Mouse (Mus musculus) splenic B cell, adult 2 months (primary cell): ENCODE results near the gene Baiap2l2.
A peak's percentile ranks its signal among the peaks of the same experiment; 100 is the strongest.

Experiments
- DNase-seq: peaks from one replicate; pipeline ENCODE4 v3.0.0-alpha.2; 2011; ENCODE audit warnings: low read depth, low spot score
- H3K27me3 ChIP-seq: 2 replicates; pipeline ENCODE4 v1.6.1; 2012; ENCODE audit warnings: mild to moderate bottlenecking, low read length, moderate library complexity, mixed read lengths; ENCODE audit not compliant: control insufficient read depth, poor library complexity, insufficient read depth, severe bottlenecking
- H3K36me3 ChIP-seq: 2 replicates; pipeline ENCODE4 v1.6.1; 2012; ENCODE audit warnings: mild to moderate bottlenecking, low read length, moderate library complexity, mixed read lengths; ENCODE audit not compliant: control insufficient read depth, poor library complexity, insufficient read depth, severe bottlenecking

Gene Baiap2l2

DNA sequence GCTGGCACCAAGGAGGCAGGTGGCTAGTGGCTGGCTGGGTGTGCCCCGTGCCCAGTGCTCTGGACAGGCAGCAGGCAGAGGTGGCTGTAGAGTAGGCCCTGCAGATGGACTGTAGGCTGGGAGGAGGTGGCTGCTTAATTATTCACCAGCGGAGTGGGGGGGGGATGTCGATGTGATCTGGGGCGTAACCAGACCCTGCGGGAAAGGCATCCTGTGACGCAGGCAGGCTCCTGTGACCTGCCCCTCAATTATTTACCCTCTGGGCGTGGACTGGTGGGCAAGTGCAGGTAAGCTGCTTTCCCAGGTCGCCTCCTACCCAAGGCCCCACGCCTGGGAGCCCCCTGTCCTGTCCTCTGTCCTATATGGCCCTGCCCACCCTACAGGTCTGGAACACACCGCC lies at the start of gene Baiap2l2:
Gene Baiap2l2, minus strand, starts transcription at position 139 of the 400 bp plus-strand sequence.
- Histone ChIP-seq H3K36me3 (no peaks in the 10 kb centered on the region), H3K27me3 (no peaks in the 10 kb centered on the region)
- no peak for DNase-seq

DNA sequence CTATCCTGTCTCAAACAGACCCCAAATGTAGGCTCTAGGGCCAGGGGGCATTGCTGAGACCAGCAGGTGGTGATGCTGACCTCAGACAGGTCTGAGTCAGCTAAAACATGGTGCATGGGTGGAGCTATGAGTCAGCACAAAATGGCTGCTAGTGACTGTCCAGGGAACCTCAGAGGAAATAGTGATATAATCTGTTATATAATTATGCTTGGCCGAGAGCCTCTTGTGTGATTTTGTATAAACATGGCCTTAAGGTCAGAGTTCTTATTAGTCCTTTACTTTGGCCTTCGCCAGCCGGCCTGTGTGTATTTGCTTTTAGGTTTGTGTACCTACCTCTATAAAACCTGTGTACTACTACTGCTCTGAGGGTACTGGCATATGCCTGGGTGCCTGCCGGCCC lies 48.1 kb upstream of the Baiap2l2 start:
- Histone ChIP-seq H3K36me3 (no peaks in the 10 kb centered on the region), H3K27me3 (no peaks in the 10 kb centered on the region)
- no peak for DNase-seq

GRCm38 (mm10) chr15:79330521-79330920 lies 45.2 kb upstream of the Baiap2l2 start:
- H3K27me3 ChIP-seq = no peaks in the 10 kb centered on the region
- no peak for DNase-seq
- H3K36me3 ChIP-seq = no peaks in the 10 kb centered on the region

- peak; percentile 34 for DNase-seq
- no peaks in the 10 kb centered on the region for H3K27me3 ChIP-seq
- H3K36me3 ChIP-seq = no peaks in the 10 kb centered on the region
Observed at GRCm38 (mm10) chr15:79329979-79330363, 44.6 kb upstream of the Baiap2l2 start.

DNA sequence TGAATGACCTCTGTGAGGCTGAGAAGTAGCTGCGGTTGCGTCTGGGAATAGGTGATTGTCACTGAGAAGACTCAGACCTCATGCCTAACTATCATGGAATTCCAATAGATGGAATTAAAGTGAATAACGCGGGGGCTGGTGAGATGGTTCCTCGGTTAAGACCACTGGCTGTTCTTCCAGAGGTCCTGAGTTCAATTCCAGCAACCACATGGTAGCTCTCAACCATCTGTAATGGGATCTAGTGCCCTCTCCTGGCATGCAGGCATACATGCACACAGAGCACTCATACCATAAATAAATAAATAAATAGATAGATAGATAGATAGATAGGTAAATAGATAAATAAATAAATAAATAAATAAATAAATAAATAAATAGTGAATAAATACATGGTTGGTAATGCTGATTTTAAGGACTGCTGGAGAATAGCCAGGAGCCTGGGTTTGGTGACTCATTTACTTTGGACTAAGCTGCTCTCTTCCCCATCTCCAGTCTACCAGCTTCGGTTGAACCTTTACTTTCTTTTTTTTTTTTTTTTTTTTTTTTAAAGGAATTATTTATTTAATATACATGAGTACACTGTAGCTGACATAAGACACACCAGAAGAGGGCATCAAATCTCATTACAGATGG lies 44.1 kb upstream of the Baiap2l2 start:
- H3K36me3 ChIP-seq = no peaks in the 10 kb centered on the region
- no peaks in the 10 kb centered on the region for H3K27me3 ChIP-seq
- no peak for DNase-seq

DNA sequence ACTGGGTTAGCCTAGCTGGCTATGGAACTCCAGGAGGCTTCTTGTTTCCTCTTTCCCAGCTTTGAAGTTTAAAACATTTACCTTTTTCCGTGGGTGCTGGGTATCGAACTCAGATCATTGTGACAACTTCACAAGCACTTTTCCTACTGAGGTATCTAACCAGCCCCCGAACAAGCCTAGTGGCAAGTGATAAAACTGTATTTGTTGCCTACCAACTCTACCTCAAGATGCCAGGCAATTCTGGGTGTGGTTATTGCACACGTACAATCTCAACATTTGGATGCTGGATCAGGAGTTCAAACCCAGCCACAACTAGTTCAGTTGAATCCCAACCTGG lies 43.6 kb upstream of the Baiap2l2 start:
- no peaks in the 10 kb centered on the region for H3K36me3 ChIP-seq
- no peaks in the 10 kb centered on the region for H3K27me3 ChIP-seq
- DNase-seq = peak; percentile 38

- Histone ChIP-seq H3K27me3 (no peaks in the 10 kb centered on the region), H3K36me3 (no peaks in the 10 kb centered on the region)
- DNase-seq = peak; percentile 98
Observed at GRCm38 (mm10) chr15:79328058-79328938, 43.0 kb upstream of the Baiap2l2 start, which contains the start of gene Pla2g6. TSS of gene Pla2g6 (minus strand) at chr15:79328390.

DNA sequence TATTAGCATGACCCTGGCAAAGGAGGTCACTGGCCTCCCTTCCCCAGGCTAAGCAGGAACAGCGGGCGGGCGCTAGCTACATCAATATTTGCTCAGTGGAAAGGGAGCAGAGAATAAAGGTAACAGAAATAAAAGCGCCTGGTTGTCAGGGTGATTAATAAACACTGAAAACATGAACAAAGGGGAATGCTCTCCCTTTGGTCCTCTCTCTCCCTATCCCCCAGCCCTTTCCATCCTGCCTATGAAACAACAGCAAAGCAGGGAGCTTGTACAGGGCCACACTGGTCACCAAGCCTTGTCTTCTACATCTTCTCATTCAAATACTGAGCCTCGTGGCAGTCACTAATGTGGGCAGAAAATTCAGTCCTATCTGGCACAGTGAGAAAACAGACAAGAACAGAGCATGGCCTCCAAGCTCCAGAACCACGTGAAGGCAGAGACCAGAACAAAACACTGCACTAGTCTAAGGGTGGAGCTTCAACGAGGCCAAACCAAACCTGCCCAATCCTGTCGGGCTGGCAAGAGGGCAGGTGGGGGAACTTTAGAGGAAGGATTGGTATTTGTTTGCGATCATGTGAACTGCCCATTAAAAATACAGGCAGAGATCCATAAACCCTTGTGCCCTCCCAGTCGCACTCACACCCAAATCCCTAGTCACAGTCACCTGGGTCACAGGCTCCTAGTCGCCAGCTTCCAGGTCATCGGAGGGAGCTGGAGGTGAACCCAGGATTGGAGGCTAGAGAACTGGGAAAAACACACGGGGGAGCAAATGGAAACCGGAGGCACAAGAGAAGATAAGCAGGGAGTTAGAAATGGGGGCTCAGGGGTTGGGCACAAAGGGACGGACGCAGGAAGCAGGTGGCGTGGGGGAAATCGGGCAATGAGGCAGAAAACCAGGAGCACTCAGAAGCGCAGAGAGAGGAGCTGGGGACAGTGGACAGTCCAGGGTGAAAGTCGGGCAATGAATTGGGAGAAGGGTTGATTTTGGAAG lies 41.9 kb upstream of the Baiap2l2 start:
- H3K27me3 ChIP-seq = no peaks in the 10 kb centered on the region
- DNase-seq = peak; percentile 80
- H3K36me3 ChIP-seq = no peaks in the 10 kb centered on the region

- no peaks in the 10 kb centered on the region for H3K36me3 ChIP-seq
- no peaks in the 10 kb centered on the region for H3K27me3 ChIP-seq
- DNase-seq = peak; percentile 56
Observed at GRCm38 (mm10) chr15:79326264-79326663, 40.9 kb upstream of the Baiap2l2 start.

GRCm38 (mm10) chr15:79325742-79326141 lies 40.4 kb upstream of the Baiap2l2 start:
- Histone ChIP-seq H3K27me3 (no peaks in the 10 kb centered on the region), H3K36me3 (no peaks in the 10 kb centered on the region)
- DNase-seq = no peak

DNA sequence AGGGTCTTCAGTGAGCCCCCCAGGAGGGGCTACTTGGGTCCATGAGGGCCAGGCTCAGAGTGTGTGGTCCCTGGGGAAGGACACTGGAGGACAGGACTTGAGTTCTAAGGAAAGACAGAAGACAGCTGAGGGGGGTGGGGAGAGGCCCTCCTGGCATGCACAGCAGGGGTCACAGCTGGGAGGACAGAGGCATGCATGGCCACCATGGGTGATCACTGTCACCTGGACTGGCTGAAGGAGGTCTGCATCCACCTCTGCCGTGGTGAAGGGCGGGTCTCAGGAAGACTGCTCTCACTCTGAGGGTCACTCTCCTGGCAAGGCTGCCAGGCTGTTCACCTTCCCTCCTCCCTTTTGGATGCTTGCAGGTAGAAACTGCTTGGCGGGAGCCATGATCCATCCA lies 39.0 kb upstream of the Baiap2l2 start:
- no peak for DNase-seq
- H3K36me3 ChIP-seq = no peaks in the 10 kb centered on the region
- no peaks in the 10 kb centered on the region for H3K27me3 ChIP-seq

DNA sequence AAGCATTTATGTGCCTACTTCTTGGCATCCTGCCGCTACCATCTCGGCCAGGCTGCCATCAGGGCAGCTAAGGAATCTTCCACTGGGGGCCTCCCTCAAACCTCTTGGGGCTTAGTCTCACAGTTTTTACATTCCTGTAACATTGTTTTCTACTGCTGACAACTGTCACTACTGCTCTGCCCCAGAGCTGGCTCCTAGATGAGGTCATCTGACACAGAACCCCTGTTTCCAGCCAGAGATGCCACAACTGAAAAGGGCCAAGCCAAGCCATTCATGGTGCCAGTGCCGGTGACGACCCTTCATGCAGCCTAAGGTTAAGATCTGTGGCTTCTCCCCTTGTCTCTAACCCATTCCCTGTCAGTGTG lies 38.4 kb upstream of the Baiap2l2 start:
- Histone ChIP-seq H3K36me3 (no peaks in the 10 kb centered on the region), H3K27me3 (no peaks in the 10 kb centered on the region)
- DNase-seq = no peak

DNA sequence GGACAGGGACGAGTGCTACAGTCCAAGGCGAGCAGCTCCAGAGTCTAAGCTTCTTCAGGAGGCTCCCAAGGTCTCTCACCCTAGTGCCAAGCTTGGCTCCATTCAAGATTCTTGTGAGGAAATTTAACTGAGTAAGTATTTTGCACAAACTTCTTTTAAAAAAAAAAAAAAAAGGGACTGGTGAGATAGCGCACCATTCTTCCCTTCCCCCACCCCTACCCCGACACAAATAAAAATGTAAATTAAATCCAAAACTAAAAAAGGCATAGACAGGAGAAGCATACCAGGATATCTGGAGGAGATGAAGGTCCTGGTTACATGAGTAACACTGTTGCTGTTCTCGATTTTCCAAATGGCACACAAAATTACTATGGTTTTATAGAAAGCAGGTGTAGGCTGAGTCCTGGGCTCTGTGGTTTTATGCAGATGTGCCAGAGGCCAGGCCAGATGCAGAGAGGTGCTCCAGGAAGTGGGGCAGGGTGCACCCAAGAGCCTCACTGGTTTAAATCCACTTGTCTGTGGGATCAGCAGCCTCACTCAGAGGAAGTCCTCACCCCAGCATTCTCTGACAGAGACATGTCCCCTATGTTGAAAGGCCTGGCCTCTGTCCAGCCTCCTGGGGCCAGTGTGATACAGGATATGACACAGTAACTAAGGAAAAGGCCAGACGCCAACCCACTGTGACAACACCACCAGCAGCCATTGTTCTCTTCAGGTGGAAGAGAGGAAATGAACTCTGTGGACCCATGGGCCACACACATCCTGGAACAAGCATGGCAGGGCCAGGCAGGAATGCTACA lies 37.9 kb upstream of the Baiap2l2 start:
- no peaks in the 10 kb centered on the region for H3K27me3 ChIP-seq
- H3K36me3 ChIP-seq = no peaks in the 10 kb centered on the region
- DNase-seq = peak; percentile 58
